Mouse (Mus musculus) monocyte, adult 2 months (primary cell): Measurements from ENCODE around the gene Mtx1.

Source experiments
- DNase-seq, 2 experiments: peaks; one replicate each; pipeline ENCODE4 v3.0.0; 2022; ENCODE audit warnings: low spot score in 2 of 2, low read depth in 1 of 2

Mtx1 gene

DNA sequence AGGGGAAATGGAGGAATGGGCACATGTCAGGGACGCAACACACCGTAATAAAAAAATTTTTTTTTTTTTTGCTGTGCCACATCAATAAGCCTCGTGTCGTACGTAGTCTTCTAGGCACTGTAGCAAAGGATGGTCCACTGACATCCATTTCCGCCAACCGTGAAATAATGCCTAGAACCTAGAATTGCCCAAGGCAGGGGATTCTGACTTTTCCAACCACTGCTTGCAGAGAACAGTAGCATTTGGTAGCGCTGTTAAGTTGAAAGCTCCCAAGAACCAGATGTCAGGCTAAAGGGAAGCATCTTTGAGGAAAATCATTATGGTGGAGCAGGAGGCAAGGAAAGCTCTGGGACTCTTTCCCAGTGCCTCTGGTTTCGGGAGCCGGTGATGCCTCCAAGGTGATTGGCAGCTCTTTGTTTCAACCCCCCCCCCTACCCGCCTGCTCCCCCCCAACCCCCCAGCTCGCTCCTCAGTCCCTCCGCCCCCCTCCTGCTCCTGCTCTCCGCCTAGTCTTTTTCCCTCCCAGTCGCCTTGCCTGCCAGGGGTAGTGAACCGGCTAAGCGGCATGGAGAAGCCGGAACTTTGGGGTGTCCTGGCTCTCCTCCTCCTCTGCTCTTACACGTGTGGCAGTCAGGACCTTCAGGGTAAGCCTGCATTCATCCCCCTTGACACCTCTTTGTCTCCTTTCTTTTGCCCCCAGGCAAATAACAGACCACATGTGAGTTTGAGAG lies 12.0 kb downstream of the Mtx1 start, which contains the start of gene Thbs3:
Gene Thbs3 (plus strand): TSS at position 500 of the 731 bp plus-strand sequence.
- DNase-seq, result no peak

GRCm38 (mm10) chr3:89213803-89214530 lies 12.9 kb downstream of the Mtx1 start:
- DNase-seq, result peak; percentile 83 to 92

DNA sequence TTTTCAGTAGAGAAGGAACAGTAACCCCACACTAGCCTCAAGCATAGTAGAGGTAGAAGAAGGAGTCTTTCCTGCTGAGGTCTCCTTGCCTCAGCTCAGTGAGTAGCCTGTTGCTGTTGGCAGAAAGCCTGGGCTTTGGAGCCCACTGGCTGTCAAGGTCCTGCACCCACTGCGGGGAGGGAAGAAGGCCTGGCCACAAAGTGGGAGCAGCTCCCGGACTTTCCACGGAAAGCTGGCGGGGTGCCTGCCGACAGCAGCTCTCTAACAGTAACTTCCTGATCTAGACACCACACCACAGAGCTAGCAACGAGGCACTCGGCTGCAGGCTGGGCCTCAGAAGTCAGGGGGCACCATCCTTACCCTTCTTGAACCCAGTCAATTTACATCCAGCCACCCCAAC lies 16.2 kb downstream of the Mtx1 start:
- DNase-seq, result no peak

DNA sequence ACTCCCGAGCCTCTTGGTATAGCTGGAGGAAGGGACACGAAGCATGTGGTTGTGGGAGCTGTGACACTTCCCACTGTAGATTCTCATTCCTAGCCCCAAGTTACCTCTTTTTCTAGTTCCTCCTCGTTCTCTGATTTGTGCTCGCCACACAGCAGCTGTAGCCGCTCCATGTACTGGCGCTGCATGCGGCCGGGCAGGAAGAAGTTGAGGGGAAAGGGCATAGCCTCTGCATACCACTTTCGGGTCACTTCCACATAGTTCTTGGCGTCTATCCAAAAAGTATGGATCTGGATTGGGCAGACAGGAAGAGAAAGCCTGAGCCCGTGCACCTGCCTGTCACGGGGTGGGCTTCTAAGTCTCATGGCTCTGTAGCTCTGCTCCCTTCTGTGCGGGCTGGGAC lies 16.7 kb downstream of the Mtx1 start:
- no peak for DNase-seq

GRCm38 (mm10) chr3:89209731-89210130 lies 17.2 kb downstream of the Mtx1 start:
- DNase-seq, result no peak

- DNase-seq, result no peak
Observed at GRCm38 (mm10) chr3:89208736-89209135, 18.2 kb downstream of the Mtx1 start.

- no peak for DNase-seq
Observed at GRCm38 (mm10) chr3:89208075-89208657, 18.7 kb downstream of the Mtx1 start.

GRCm38 (mm10) chr3:89206695-89207094 lies 20.2 kb downstream of the Mtx1 start:
- DNase-seq, result no peak

DNA sequence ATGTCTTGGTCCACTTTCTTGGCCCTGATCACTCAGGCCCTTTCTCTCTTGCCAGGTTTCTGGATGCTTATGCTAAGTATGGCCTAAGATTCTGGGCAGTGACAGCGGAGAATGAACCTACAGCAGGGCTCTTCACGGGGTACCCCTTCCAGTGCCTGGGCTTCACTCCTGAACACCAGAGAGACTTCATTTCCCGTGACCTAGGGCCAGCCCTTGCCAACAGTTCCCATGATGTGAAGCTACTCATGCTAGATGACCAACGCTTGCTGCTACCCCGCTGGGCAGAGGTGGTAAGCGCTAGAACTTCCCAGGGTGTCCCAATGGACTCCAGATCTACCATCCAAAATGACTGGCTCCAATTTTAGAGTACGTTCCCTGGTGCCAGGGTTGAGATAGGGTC lies 20.8 kb downstream of the Mtx1 start:
- no peak for DNase-seq

- no peak for DNase-seq
Observed at GRCm38 (mm10) chr3:89203142-89203514, 23.8 kb downstream of the Mtx1 start.

- DNase-seq, result peak; percentile 57 to 77
Observed at GRCm38 (mm10) chr3:89202253-89203141, 24.4 kb downstream of the Mtx1 start, which contains the start of gene Gba. Gba (plus strand) TSS chr3:89202928.

DNA sequence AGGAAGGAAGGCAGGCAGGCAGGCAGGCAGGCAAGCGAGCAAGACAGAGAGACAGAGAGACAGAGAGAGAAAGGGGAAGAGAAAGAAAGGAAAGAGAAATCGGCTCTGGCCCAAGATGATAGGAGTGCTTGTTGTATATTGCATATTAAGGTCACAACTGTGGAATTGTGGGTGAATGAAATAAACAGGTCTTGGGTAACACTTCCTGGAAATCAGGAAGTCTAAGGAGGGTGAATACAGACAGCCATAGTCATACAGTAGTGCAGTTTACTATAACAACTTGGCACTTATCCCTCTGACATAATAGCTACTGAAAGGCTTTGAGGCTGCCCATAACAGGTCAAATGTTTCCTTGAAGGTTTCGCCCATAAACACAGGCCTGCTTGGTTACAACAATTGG lies 27.0 kb downstream of the Mtx1 start:
- DNase-seq, result no peak

DNA sequence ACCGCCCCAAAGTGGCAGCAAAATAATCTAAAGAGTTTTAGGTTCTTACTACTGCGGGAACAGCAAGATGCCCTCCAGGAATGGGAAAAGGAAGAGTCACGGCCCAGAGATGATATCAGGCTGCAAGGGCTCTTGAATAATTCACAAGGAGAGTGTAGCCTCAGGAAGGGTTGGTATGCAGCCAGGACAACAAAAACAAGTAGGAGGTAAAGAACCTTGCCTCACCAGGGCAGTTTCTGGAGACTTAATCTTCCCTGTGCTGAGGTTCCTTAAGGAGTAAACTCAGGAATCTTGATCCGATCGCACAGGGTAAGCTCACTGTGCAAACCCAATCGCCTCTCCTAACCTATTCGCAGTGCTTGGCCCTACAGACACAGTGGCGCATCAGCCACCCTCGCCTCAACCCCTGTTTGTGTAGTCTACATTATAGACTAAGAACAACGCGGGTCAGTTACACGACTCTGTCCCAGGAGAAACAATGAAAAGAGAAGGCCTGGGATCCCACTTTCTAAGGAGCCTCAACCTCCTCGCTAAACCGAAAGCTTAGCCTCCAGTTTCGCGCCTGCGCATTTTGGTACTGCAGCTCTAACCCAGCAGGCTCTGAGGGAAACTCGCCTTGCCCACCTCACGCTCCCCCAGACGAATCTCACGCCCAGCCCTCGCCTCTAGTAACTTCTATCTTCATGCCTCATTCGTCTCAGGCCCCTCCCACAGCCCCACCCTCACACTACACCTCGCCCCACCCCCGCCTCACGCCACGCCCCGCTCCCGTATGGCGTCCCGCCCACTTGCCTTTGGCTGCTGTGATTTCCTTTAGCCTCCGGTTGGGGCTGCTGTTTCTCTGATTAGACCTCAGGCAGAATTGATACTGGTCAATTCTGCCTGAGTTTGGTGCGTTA lies 30.7 kb downstream of the Mtx1 start:
- peak; percentile 42 to 60 for DNase-seq

- DNase-seq, result no peak
Observed at GRCm38 (mm10) chr3:89193853-89194252, 33.0 kb downstream of the Mtx1 start.

- no peak for DNase-seq
Observed at GRCm38 (mm10) chr3:89193351-89193750, 33.5 kb downstream of the Mtx1 start.

DNA sequence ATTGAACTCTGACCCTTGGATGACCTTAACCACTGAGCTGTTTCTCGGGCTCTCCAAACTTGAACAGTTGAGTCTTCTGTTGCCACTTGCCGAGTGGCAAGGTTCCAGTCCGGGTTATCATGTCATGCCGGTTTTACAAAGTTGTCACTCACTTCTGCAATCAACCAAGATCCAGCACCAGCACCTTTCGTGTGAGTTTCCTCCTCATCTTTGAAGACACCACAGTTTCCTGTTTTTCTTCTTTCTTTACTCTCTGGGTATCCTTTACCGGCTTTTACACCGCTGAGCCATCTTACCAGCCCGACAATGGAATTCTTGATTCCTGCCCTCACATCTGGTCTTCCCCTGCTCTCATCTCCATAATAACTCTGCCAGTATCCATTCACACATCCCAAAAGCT lies 36.5 kb downstream of the Mtx1 start:
- no peak for DNase-seq

DNA sequence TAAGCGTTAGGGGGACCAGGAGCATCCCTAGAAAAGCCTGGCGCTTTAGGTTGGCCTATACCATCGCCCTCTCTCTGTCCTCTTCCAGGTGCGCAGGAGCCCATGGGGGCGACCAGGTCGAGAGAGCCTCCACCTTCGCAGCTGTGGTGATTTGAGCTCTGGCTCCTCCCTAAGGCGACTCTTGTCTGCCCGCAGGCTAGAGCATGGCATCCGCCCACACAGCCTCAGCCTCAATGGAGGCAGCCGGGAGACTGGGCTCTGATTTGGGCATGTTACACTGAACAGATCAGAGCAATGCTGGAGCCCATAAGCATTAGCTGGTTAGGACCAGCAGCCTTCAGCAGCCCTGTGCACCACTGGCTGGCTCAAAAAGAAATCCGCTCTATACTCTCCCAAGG lies 38.4 kb downstream of the Mtx1 start:
- no peak for DNase-seq

DNA sequence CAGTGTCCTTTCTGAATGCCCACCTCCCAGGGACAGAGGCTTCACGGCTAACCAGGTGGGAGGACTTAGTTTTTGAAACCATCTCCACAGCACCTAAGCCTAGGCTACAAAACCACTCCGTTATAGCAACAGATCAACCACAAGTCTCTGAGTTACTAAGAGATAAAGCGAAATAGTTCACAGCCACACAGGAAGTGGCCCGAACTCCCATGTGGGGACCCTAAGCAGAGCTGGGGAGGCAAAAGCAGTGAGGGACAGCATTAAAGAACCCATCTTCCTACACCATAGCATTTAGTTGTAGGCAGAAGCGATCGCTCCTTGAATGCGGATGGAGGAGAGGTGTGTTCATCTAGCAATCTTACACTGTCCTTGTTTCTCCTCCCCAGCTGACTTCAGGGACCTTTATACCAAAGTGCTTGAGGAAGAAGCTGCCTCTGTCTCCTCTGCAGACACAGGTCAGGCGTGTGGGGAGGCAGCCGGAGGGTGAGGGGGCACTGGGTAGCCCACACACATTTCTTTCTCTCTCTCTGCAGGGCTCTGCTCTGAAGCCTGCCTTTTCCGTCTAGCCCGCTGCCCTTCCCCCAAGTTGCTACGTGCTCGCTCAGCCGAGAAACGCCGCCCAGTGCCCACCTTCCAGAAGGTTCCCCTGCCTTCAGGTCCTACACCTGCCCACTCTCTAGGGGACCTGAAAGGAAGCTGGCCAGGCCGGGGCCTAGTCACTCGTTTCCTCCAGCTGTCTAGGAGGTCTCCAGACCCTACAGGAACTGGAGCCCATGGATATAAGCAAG lies 39.0 kb downstream of the Mtx1 start:
- DNase-seq, result no peak

DNA sequence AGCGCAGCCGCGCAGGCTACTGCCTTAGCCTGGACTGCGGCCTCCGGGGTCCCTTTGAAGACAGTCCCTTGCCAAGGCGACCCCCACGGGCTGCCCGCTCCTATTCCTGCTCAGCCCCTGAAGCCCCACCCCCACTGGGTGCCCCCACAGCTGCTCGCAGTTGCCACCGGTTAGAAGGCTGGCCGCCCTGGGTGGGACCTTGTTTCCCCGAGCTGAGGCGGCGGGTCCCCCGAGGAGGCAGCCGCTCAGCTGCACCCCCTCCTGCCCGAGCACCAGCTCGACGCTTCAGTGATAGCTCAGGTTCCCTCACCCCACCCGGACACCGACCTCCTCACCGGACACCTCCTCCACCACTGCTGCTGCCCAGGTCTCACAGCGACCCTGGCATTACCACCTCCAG lies 39.7 kb downstream of the Mtx1 start:
- DNase-seq, result no peak

DNA sequence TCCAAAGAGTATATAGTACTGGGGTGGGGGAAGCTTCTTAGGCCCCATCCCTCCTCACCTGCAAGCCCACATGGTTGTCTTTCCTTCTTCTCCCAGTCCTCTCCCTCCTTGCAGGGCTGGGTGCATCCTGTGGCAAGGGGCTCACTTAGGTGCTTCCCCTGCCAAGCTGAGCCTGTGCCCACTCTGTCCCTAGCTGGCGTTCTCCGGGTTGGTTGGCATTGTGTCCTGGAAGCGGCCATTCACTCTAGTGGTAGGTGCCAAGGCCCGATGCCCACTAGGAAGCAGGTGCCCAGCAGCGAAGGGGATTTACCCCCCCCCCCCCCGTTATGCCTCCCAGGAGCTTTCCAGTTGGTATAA lies 43.0 kb downstream of the Mtx1 start:
- no peak for DNase-seq
